In the genomic region with DNA sequence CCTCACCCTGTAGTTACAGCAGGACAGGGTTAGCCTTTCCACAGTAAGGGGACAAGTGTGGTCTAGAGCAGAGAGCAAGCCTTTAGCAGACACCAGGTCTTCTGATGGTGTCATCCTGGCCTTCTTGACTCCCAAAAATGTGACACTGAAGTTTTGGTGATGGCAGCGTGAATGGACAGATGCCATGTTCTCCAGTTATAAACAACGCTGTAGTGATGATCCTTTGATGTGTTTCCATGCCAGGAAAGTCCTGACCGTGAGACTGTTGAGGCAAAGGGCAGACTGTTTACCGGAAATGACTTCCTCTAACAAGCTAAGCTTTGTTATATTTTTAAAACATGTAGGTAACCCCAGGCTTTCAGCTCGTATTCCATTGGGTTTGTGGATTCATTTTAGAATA, we compare ENCODE assay signal across 12 mouse cellular contexts.
"Had no signal": no experiment of that assay in that cellular context is flagged by ENCODE, and none has a peak within 500 bp of the region (broad histone marks: within the 10 kb centered on the region; RNA-seq: fewer than 3 reads in every experiment).

No protein-coding gene starts in this region.

- H3K4me2 ChIP-seq: limb, embryonic 12.5 days; liver, embryonic 12.5 days; neural tube, embryonic 12.5 days had no signal

- H3K9ac ChIP-seq: limb, embryonic 12.5 days; liver, embryonic 12.5 days; neural tube, embryonic 12.5 days had no signal

- DNase-seq: kidney, adult 11 months; kidney, adult 9 months; kidney, postnatal 36 days; midbrain, embryonic 14.5 days; thymus, adult 18-20 months had no signal

- H3K27ac ChIP-seq: kidney, postnatal 0 days; layer of hippocampus, adult 2 months; limb, embryonic 12.5 days; liver, embryonic 12.5 days; midbrain, embryonic 10.5 days; neural tube, embryonic 12.5 days had no signal

- H3K4me3 ChIP-seq: layer of hippocampus, adult 2 months; limb, embryonic 12.5 days; liver, embryonic 12.5 days; midbrain, embryonic 10.5 days; myocyte; neural tube, embryonic 12.5 days had no signal

- H3K9me3 ChIP-seq: limb, embryonic 12.5 days; liver, embryonic 12.5 days; midbrain, embryonic 10.5 days; neural tube, embryonic 12.5 days had no signal

- ATAC-seq: liver, embryonic 12.5 days had no signal

- H3K36me3 ChIP-seq: liver, embryonic 12.5 days; neural tube, embryonic 12.5 days had no signal

- H3K27me3 ChIP-seq: limb, embryonic 12.5 days; liver, embryonic 12.5 days; neural tube, embryonic 12.5 days had no signal
